Mouse (Mus musculus): ENCODE results near the gene Gtf3a. TPM values are rescaled to one million over a fixed set of nuclear protein-coding genes. Genes with fewer than 3 reads are reported as not detected.

Gene Gtf3a
- total and polyA plus RNA-seq, 3 experiments = 110 to 133 (median 130) TPM

GRCm38 (mm10) chr5:146914088-146914766 lies 34.2 kb upstream of the Gtf3a start:
- H3K27me3 ChIP-seq (replicated peaks) = no peaks in the 10 kb centered on the region
- H3K4me3 ChIP-seq (replicated peaks in 1 of 3; ENCODE audit: low read depth in 2 of 3, low read length in 2 of 3, poor library complexity in 1 of 3) = no peak overlapping the region
- H3K79me2 ChIP-seq (replicated peaks; ENCODE audit: control insufficient read depth, extremely low read depth, insufficient read depth, poor library complexity, severe bottlenecking) = no peaks in the 10 kb centered on the region
- H3K4me1 ChIP-seq (ENCODE audit: control insufficient read depth in 1 of 2, insufficient read depth in 2 of 2) = peaks cover 0 to 10% of the 10 kb centered on the region in 2 experiments; a peak in 2 of 4 replicates
- no peak overlapping the region for H3K27ac ChIP-seq (ENCODE audit: insufficient read depth, low read depth)
- TF ChIP-seq SMC3 (IDR thresholded peaks at IDR 0.05; ENCODE audit: low read depth, low read length) (peak; percentile 84), RAD21 (IDR thresholded peaks at IDR 0.05; ENCODE audit: low read depth, low read length) (peak; percentile 78), RCOR1 (conservative IDR thresholded peaks at IDR 0.05; ENCODE audit: low read depth, low read length) (no peak), ZNF384 (IDR thresholded peaks at IDR 0.05; ENCODE audit: low read depth, low read length) (peak; percentile 24; the same call in 1 of the 2 replicates), CTCF (conservative IDR thresholded peaks at IDR 0.05 in 1 of 2, IDR thresholded peaks at IDR 0.05 in 1 of 2; ENCODE audit: low read depth in 2 of 2, low read length in 2 of 2) (peak; percentile 48 to 91), NRF1 (IDR thresholded peaks at IDR 0.05; ENCODE audit: low read depth, low read length) (no peak)
- no peak overlapping the region for H3K9ac ChIP-seq (ENCODE audit: insufficient read depth, low read depth)
- H3K4me2 ChIP-seq (ENCODE audit: insufficient read depth, low read depth, poor library complexity, severe bottlenecking) = no peak overlapping the region
- dilution Hi-C loops (cut with MboI; ENCODE audit: extremely low pct_ligation_motif_present, extremely low pct_unique_long_range_greater_than_20kb, low sequenced_read_pairs) = no loop called here
- no peaks in the 10 kb centered on the region for H3K36me3 ChIP-seq (replicated peaks in 1 of 2; ENCODE audit: control insufficient read depth in 1 of 2, insufficient read depth in 1 of 2, low read length in 1 of 2)
- in situ Hi-C loops (cut with MboI; ENCODE audit: low pct_ligation_motif_present, low pct_unique_long_range_greater_than_20kb, low sequenced_read_pairs) = loop anchor here (5.0 to 10.0 kb wide), 2 partner anchors 311 to 403 kb away; no protein-coding TSS in a partner anchor
- no peaks in the 10 kb centered on the region for H3K9me3 ChIP-seq (replicated peaks; ENCODE audit: low read length)
- DNase-seq (ENCODE audit: extremely low read depth) = peak; percentile 58

DNA sequence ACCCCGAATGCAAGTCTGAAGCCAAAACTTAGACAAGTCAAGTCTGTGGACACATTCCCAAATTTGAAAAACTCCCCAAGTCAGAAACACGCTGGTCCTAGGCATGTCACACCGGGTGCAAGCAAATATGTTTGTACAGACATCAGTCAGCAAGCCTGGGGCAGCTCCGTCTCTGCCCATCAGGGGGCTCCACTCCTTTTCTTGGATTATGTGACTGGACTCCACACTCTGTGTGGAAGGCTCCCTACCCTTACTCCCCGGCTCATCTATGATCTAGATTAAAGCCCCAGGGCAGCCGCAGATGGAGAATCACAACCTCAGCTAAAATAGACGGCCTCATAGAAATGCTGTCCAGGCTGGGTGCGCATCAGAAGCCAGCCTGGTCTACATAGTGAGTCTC lies 32.2 kb upstream of the Gtf3a start:
- no peak for DNase-seq (ENCODE audit: extremely low read depth)
- no peak overlapping the region for H3K9ac ChIP-seq (ENCODE audit: insufficient read depth, low read depth)
- no peak overlapping the region for H3K4me3 ChIP-seq (replicated peaks in 1 of 3; ENCODE audit: low read depth in 2 of 3, low read length in 2 of 3, poor library complexity in 1 of 3)

DNA sequence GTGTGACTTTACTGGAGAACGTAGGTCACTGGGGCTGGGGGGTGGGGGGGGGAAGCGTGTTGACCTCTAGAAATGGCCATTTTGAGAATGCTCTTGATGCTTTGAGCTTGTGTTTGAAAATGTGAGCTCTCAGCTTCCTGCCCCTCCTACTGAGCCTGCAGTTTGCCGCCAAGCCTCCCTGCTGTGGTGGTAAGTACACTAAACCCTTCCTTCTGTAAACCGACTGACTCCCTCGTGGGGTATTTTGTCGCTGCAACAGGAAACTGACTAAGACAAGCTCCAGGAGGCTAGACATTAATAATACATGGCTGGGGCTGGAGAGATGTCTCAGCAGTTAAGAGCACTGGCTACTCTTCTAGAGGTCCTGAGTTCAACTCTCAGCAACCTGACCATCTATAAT lies 31.7 kb upstream of the Gtf3a start:
- no peak for DNase-seq (ENCODE audit: extremely low read depth)
- H3K79me2 ChIP-seq (replicated peaks; ENCODE audit: control insufficient read depth, extremely low read depth, insufficient read depth, poor library complexity, severe bottlenecking) = no peaks in the 10 kb centered on the region
- no peaks in the 10 kb centered on the region for H3K36me3 ChIP-seq (replicated peaks in 1 of 2; ENCODE audit: control insufficient read depth in 1 of 2, insufficient read depth in 1 of 2, low read length in 1 of 2)
- no peak overlapping the region for H3K9ac ChIP-seq (ENCODE audit: insufficient read depth, low read depth)
- H3K4me2 ChIP-seq (ENCODE audit: insufficient read depth, low read depth, poor library complexity, severe bottlenecking) = no peak overlapping the region
- in situ Hi-C loops (cut with MboI; ENCODE audit: low pct_ligation_motif_present, low pct_unique_long_range_greater_than_20kb, low sequenced_read_pairs) = loop anchor here (10.0 kb wide), 1 partner anchor 308 kb away; no protein-coding TSS in a partner anchor
- dilution Hi-C loops (cut with MboI; ENCODE audit: extremely low pct_ligation_motif_present, extremely low pct_unique_long_range_greater_than_20kb, low sequenced_read_pairs) = no loop called here
- no peaks in the 10 kb centered on the region for H3K9me3 ChIP-seq (replicated peaks; ENCODE audit: low read length)
- TF ChIP-seq UBTF (IDR thresholded peaks at IDR 0.05; ENCODE audit: low read depth, low read length) (no peak), USF2 (conservative IDR thresholded peaks at IDR 0.05; ENCODE audit: low read depth, low read length) (no peak), MXI1 (IDR thresholded peaks at IDR 0.05; ENCODE audit: low read depth, low read length) (no peak), MAFK (IDR thresholded peaks at IDR 0.05; ENCODE audit: insufficient replicate concordance, low read length) (no peak), MAX (IDR thresholded peaks at IDR 0.05; ENCODE audit: low read length) (no peak), ZNF384 (IDR thresholded peaks at IDR 0.05; ENCODE audit: low read depth, low read length) (no peak), ELF1 (IDR thresholded peaks at IDR 0.05; ENCODE audit: low read depth, low read length) (no peak), EP300 (IDR thresholded peaks at IDR 0.05; ENCODE audit: low read length) (no peak), NRF1 (IDR thresholded peaks at IDR 0.05; ENCODE audit: low read depth, low read length) (no peak), SMC3 (IDR thresholded peaks at IDR 0.05; ENCODE audit: low read depth, low read length) (no peak), ETS1 (conservative IDR thresholded peaks at IDR 0.05; ENCODE audit: low read depth, low read length) (no peak)
- H3K27me3 ChIP-seq (replicated peaks) = no peaks in the 10 kb centered on the region
- no peak overlapping the region for H3K27ac ChIP-seq (ENCODE audit: insufficient read depth, low read depth)
- H3K4me1 ChIP-seq (ENCODE audit: control insufficient read depth in 1 of 2, insufficient read depth in 2 of 2) = peaks cover 3 to 10% of the 10 kb centered on the region in 2 experiments; a peak in 2 of 4 replicates
- no peak overlapping the region for H3K4me3 ChIP-seq (replicated peaks in 1 of 3; ENCODE audit: low read depth in 2 of 3, low read length in 2 of 3, poor library complexity in 1 of 3)

More for the DNA sequence above, 32.2 kb upstream of the Gtf3a start:
- Histone ChIP-seq H3K27ac (ENCODE audit: insufficient read depth, low read depth) (no peak overlapping the region), H3K79me2 (replicated peaks; ENCODE audit: control insufficient read depth, extremely low read depth, insufficient read depth, poor library complexity, severe bottlenecking) (no peaks in the 10 kb centered on the region), H3K9me3 (replicated peaks; ENCODE audit: low read length) (no peaks in the 10 kb centered on the region), H3K36me3 (replicated peaks in 1 of 2; ENCODE audit: control insufficient read depth in 1 of 2, insufficient read depth in 1 of 2, low read length in 1 of 2) (no peaks in the 10 kb centered on the region), H3K4me2 (ENCODE audit: insufficient read depth, low read depth, poor library complexity, severe bottlenecking) (no peak overlapping the region), H3K27me3 (replicated peaks) (no peaks in the 10 kb centered on the region), H3K4me1 (ENCODE audit: control insufficient read depth in 1 of 2, insufficient read depth in 2 of 2) (peaks cover 3 to 10% of the 10 kb centered on the region in 2 experiments; a peak in 2 of 4 replicates)
- TF ChIP-seq RCOR1 (conservative IDR thresholded peaks at IDR 0.05; ENCODE audit: low read depth, low read length) (no peak), TBP (conservative IDR thresholded peaks at IDR 0.05; ENCODE audit: low read depth, low read length) (no peak), SMC3 (IDR thresholded peaks at IDR 0.05; ENCODE audit: low read depth, low read length) (peak; percentile 29; the same call in 1 of the 2 replicates), UBTF (IDR thresholded peaks at IDR 0.05; ENCODE audit: low read depth, low read length) (no peak), PAX5 (IDR thresholded peaks at IDR 0.05; ENCODE audit: low read length) (no peak), NELFE (IDR thresholded peaks at IDR 0.05; ENCODE audit: low read depth, low read length) (no peak), CTCF (conservative IDR thresholded peaks at IDR 0.05 in 1 of 2, IDR thresholded peaks at IDR 0.05 in 1 of 2; ENCODE audit: low read depth in 2 of 2, low read length in 2 of 2) (peak in 1 of 2 experiments; percentile 53; a peak in 2 of 4 replicates), E2F4 (IDR thresholded peaks at IDR 0.05; ENCODE audit: insufficient replicate concordance, low read depth, low read length) (no peak)
- dilution Hi-C loops (cut with MboI; ENCODE audit: extremely low pct_ligation_motif_present, extremely low pct_unique_long_range_greater_than_20kb, low sequenced_read_pairs) = no loop called here
- in situ Hi-C loops (cut with MboI; ENCODE audit: low pct_ligation_motif_present, low pct_unique_long_range_greater_than_20kb, low sequenced_read_pairs) = loop anchor here (10.0 kb wide), 1 partner anchor 309 kb away; no protein-coding TSS in a partner anchor
